Mouse (Mus musculus) megakaryocyte, embryonic 14.5 days (primary cell): ENCODE measurements around the gene Rnf34.

ENCODE experiments used
- FLI1 ChIP-seq: IDR thresholded peaks from 2 replicates; pipeline ENCODE4 v1.6.1; 2012; ENCODE audit warnings: low read length, inconsistent platforms, mixed read lengths
- GATA1 ChIP-seq: IDR thresholded peaks from 3 replicates; pipeline ENCODE4 v1.6.1; 2012; ENCODE audit warnings: mixed read lengths, low read length, inconsistent platforms, borderline replicate concordance

DNA sequence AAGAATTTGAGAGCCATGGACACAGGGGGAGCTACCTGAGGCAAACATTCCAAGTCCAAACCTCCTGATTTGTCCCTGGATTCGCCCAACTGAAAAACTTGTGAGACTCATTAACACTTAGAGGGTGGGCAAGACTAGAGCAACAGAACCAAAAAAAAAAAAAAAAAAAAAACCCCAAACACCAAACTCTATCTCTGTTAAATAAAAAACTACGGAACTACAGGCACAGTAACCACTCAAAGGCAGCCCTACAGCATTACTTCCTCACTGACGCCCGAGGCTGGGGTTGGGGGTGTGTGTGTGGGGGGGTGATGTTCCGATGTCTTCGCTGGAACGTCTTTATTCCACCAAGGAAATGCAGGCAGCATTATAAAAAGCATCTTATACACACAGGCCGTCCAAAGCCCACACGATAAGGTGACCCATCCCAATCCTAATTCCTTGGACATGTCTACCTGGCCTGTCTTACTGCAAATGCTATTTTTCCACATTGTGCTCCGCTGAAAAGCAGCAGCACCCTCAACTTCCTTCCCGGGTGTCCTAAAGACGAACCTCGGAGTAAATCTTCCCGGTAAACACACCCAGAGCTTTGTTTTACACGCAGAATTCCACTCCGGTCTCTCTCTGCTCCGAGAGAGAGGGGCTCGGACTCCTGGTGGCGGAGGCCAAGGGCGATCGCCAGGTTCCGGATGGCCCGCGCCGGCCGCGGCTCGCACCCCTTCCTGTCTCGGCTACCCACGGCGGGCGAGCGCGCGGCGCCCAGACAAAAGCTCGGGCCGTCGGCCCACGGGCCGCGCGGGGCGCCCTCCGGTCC lies 49.3 kb downstream of the Rnf34 start:
- no peak for TF ChIP-seq GATA1
- TF ChIP-seq FLI1: no peak
